Mouse (Mus musculus) cortical plate, adult 2 months (tissue): ENCODE data around the gene L2hgdh. TPM values are rescaled to one million over a fixed set of nuclear protein-coding genes. Genes with fewer than 3 reads are reported as not detected.

Experiments
- H3K27ac ChIP-seq: fragments of 200-500 bp; 2 replicates; pipeline ENCODE4 v1.5.1; 2012; ENCODE audit warnings: low read length, control low read depth, inconsistent platforms; ENCODE audit not compliant: insufficient read depth
- H3K4me1 ChIP-seq: fragments of 200-500 bp; 2 replicates; pipeline ENCODE4 v1.6.1; 2011; ENCODE audit warnings: low read length; ENCODE audit not compliant: control insufficient read depth, insufficient read depth
- H3K4me3 ChIP-seq: fragments of 200-500 bp; 2 replicates; pipeline ENCODE4 v1.5.1; 2011; ENCODE audit warnings: mild to moderate bottlenecking, low read length, control low read depth; ENCODE audit not compliant: insufficient read depth
- CTCF ChIP-seq: fragments of 200-500 bp; IDR thresholded peaks from 2 replicates; pipeline ENCODE4 v1.5.1; 2011; ENCODE audit warnings: mild to moderate bottlenecking, control low read depth, low read length; ENCODE audit not compliant: insufficient read depth; ENCODE audit errors: extremely low read depth
- POLR2A ChIP-seq: fragments of 200-500 bp; IDR thresholded peaks from 2 replicates; pipeline ENCODE4 v1.6.1; 2011; ENCODE audit warnings: mild to moderate bottlenecking, low read length, control low read depth; ENCODE audit not compliant: insufficient read depth; ENCODE audit errors: extremely low read depth
- polyA plus RNA-seq: library from polyadenylated mRNA; depleted of rRNA; stranded (reverse); fragments of >200 nt; gene quantifications from 2 replicates; pipeline ENCODE4 v1.2.3, GENCODE M21; 2012

The L2hgdh gene
- polyA plus RNA-seq, 1 experiment, result 11.8 TPM

DNA sequence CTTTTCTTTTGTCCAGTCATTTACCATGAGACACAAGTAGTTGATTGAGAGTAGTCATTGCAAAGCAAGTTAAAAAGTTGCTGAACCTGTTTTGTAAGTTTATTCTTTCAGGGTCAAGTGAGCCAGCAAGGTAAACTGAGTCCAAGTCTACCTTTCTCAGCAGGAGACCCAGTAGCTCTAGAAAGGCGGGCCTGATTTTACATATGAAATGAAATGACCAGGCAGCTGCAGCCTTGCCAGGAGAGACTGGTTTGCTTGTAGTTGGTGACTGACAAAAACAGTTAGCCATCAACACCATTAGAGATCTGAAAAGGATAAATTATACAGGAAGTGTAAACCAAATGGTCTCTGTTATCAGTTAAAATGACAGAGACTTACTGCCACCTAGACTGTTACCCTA lies 5.6 kb upstream of the L2hgdh start:
- TF ChIP-seq POLR2A (no peak), CTCF (no peak)
- Histone ChIP-seq H3K4me1 (no peaks in the 10 kb centered on the region), H3K27ac (no peak overlapping the region), H3K4me3 (no peak overlapping the region)

- TF ChIP-seq CTCF, result no peak
- no peak for TF ChIP-seq POLR2A
- Histone ChIP-seq H3K27ac (no peak overlapping the region), H3K4me1 (no peaks in the 10 kb centered on the region), H3K4me3 (no peak overlapping the region)
Measured at GRCm38 (mm10) chr12:69729246-69729645, 4.6 kb upstream of the L2hgdh start.

DNA sequence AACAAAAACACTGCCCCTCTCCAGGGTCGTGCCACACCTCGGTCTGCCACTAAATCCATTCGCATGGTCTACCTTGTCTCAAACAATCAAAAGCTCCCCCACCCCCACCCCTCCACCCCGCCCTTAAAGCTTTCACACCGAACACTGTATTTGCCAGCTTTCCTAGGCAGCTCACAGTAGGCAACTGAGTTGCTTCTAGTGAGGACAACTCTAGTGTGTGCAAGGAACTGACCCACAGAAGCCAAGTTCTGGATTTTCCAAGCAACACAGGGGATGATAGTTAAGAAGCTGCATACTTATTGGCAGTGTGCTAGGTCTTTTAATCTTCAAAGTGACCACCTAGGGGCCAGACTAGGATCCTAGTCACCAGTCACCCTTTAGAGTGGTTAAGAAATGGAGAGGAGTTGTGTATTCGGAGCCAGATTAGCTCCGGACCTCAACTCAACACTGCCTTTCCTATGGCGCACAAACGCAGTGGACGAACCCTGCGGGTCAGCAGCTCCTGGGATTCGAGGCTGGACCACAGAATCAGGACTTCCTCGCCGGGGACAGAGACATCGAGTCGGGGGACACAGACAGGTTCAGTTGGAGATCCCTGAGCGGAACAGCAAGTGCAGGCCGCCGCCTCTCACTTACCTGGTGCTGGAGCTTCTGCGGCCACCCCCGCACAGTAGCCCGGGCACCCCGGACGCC lies 509 bp downstream of the L2hgdh start:
- TF ChIP-seq POLR2A (no peak), CTCF (no peak)
- Histone ChIP-seq H3K27ac (no peak overlapping the region), H3K4me1 (no peaks in the 10 kb centered on the region), H3K4me3 (peak overlapping the region; percentile 66)

DNA sequence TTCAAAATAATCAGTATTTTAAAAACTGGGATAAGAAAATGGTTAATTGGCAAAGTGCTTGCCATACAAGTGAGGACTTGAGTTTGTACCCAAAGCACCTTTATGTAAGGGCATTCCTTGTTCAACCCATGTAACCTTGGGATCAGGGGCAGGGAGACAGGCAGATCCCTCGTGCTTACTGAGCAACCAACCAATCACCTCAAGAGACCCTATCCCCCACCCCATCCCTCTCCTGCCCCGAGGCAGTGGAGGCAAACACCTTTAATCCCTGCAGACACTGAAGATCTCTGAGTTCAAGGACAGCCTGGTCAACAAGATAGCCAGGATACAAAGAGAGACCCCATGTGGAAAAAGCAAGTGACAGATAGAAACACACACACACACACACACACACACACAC lies 1.3 kb downstream of the L2hgdh start:
- Histone ChIP-seq H3K4me3 (peak overlapping the region; percentile 66; the same call in 1 of the 2 replicates), H3K4me1 (no peaks in the 10 kb centered on the region), H3K27ac (no peak overlapping the region)
- TF ChIP-seq CTCF (no peak), POLR2A (no peak)

- TF ChIP-seq CTCF (no peak), POLR2A (no peak)
- Histone ChIP-seq H3K4me1 (no peaks in the 10 kb centered on the region), H3K4me3 (no peak overlapping the region), H3K27ac (no peak overlapping the region)
Measured at GRCm38 (mm10) chr12:69722857-69723256, 1.8 kb downstream of the L2hgdh start.

GRCm38 (mm10) chr12:69713628-69714027 lies 11.0 kb downstream of the L2hgdh start:
- TF ChIP-seq CTCF, result no peak
- no peak for TF ChIP-seq POLR2A

GRCm38 (mm10) chr12:69704799-69705458 lies 19.7 kb downstream of the L2hgdh start:
- no peak for TF ChIP-seq POLR2A
- TF ChIP-seq CTCF, result no peak
- no peaks in the 10 kb centered on the region for H3K4me1 ChIP-seq
- H3K27ac ChIP-seq, result no peak overlapping the region
- H3K4me3 ChIP-seq, result no peak overlapping the region

More at GRCm38 (mm10) chr12:69713628-69714027, 11.0 kb downstream of the L2hgdh start:
- Histone ChIP-seq H3K4me3 (no peak overlapping the region), H3K27ac (no peak overlapping the region), H3K4me1 (no peaks in the 10 kb centered on the region)

GRCm38 (mm10) chr12:69698352-69698751 lies 26.3 kb downstream of the L2hgdh start:
- H3K4me1 ChIP-seq, result no peaks in the 10 kb centered on the region
- no peak overlapping the region for H3K4me3 ChIP-seq
- no peak for TF ChIP-seq CTCF
- TF ChIP-seq POLR2A, result no peak
- no peak overlapping the region for H3K27ac ChIP-seq

DNA sequence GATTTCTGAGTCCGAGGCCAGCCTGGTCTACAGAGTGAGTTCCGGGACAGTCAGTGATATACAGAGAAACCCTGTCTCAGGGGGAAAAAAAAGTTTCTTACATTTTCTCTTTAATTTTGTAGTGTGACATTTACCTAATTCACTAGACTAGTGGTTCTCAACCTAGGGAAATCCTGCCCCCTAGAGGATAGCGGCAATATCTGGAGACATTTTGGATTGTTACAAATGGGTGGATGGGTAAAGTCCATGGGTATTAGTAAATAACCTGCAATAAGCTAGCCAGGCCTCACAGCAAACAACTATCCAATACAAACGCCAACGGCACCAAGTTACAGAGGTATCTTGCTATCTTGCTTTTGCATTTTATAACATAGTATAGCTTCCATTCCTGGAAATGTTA lies 27.9 kb downstream of the L2hgdh start:
- H3K4me1 ChIP-seq, result no peaks in the 10 kb centered on the region
- no peak overlapping the region for H3K4me3 ChIP-seq
- TF ChIP-seq CTCF (peak; percentile 40; the same call in 1 of the 2 replicates), POLR2A (no peak)
- no peak overlapping the region for H3K27ac ChIP-seq

DNA sequence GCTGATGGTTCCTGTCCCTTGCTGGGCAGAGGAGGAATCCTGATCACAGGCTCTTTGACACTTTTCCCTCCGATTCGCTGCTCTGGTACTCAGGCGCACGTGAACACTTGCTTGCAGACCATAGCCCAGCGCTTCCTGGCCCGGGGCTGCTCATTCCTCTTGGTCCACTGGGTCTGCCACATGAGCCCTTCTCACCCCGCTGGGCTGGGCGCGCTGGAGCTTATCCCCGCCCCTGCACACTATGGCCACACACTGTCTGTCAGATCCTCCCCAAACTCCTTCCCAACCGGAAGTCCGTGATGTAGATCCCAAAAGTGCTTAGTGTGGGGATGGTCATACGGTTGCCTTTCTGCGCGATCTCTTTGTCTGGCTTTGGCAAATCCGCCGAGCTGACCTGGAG lies 31.2 kb downstream of the L2hgdh start:
- no peak overlapping the region for H3K4me3 ChIP-seq
- no peak overlapping the region for H3K27ac ChIP-seq
- TF ChIP-seq CTCF (no peak), POLR2A (no peak)
- no peaks in the 10 kb centered on the region for H3K4me1 ChIP-seq

DNA sequence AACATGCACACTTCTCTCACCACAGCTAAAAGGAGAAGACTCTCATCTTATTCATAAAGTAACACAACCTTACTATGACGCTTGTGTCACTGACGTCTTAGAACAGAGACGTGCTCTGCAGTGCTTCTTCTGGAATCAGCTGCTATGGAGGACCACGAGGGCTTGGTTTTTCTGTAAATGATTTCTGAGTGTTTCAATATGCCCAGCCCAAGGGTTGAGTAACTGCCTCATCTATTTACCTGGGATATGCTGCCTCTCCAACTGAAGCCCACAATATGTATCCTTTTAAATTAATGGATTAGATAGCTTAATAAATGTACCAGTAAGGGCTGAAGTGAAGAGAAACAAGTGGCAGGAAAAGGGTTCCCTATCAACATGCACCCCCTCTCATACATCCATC lies 34.0 kb downstream of the L2hgdh start:
- H3K4me1 ChIP-seq, result no peaks in the 10 kb centered on the region
- no peak overlapping the region for H3K27ac ChIP-seq
- no peak overlapping the region for H3K4me3 ChIP-seq
- TF ChIP-seq CTCF (no peak), POLR2A (no peak)
